ENCODE assay signal across 20 mouse cellular contexts in the genomic region with DNA sequence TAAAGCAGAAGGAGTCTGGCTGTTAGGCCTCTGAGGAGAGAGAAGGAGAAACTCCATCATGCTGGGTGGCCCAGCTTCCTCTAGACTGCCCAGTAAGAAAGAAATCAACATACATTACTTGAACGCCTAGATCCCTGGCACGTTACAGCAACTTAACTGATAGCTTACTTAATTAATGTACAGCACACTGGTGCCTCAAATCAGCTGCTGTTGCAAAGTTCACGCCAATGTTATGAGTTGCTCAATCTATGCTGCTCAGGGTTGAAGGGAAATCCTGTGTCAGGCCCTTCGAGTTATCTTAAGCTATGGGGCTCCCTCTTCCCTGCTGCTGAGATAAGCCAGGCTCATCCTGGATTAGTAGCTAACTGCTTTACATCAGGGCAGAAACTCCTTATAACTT. TPM values are rescaled to one million over a fixed set of nuclear protein-coding genes. Genes with fewer than 3 reads are reported as not detected.
DNase-seq lines count a peak whose midpoint lies in the region; ATAC-seq and TF ChIP-seq lines count a peak whose summit lies in the region.
"Had no signal": no experiment of that assay in that cellular context is flagged by ENCODE, and none has a peak within 500 bp of the region (broad histone marks: within the 10 kb centered on the region; RNA-seq: fewer than 3 reads in every experiment).

No protein-coding gene starts in this region.

- H3K27ac ChIP-seq in embryonic facial prominence, embryonic 15.5 days (replicated peaks): 0 out of 2 replicates have a peak overlapping the region, but pooled peaks have one; percentile 3
- no peak overlapping the region for H3K27ac ChIP-seq in embryonic facial prominence, embryonic 10.5 days (replicated peaks)
- H3K27ac ChIP-seq in heart, embryonic 16.5 days (ENCODE audit: low read length): peak overlapping the region; percentile 34; the same call in 1 of the 2 replicates
- peak overlapping the region; percentile 84 for H3K27ac ChIP-seq in intestine, embryonic 16.5 days (ENCODE audit: low read length)
- no peak overlapping the region; the same call in 1 of the 2 replicates for H3K27ac ChIP-seq in stomach, embryonic 14.5 days (ENCODE audit: low read length)
- no peak overlapping the region for H3K27ac ChIP-seq in thymus, adult 2 months (ENCODE audit: control insufficient read depth, insufficient read depth, low read length)
- H3K27ac ChIP-seq in kidney, embryonic 16.5 days (ENCODE audit: low read length): no peak overlapping the region
- H3K27ac ChIP-seq: hindbrain, embryonic 12.5 days; kidney, postnatal 0 days; layer of hippocampus, adult 2 months; limb, embryonic 10.5 days; liver, embryonic 14.5 days had no signal

- no peak for ATAC-seq in embryonic facial prominence, embryonic 15.5 days (ENCODE audit: insufficient number of reproducible peaks, low FRiP score, low TSS enrichment, low read depth)
- peak; percentile 45; the same call in 1 of the 2 replicates for ATAC-seq in heart, embryonic 16.5 days (replicated peaks; ENCODE audit: extremely low read depth, insufficient read depth, low FRiP score)
- peak; percentile 94 for ATAC-seq in intestine, embryonic 16.5 days
- ATAC-seq in stomach, embryonic 14.5 days (ENCODE audit: insufficient number of reproducible peaks, insufficient read depth, low FRiP score, low read depth): 0 out of 2 replicates have a peak, but pooled peaks have one; percentile 56
- ATAC-seq in kidney, embryonic 16.5 days (ENCODE audit: low FRiP score, low TSS enrichment): no peak
- ATAC-seq: forebrain, embryonic 14.5 days; inflammation-experienced regulatory T-cells, adult 6 months had no signal

- intact Hi-C loops in heart, postnatal 14 days (cut with DNase I): loop anchor here (5.0 kb wide), 1 partner anchor 87 kb away; no protein-coding TSS in a partner anchor

- WGBS in embryonic facial prominence, embryonic 15.5 days: 64% methylated on average over 4 of the region's 4 CpGs
- WGBS in embryonic facial prominence, embryonic 10.5 days: 81% methylated on average over 4 of the region's 4 CpGs
- WGBS in heart, embryonic 16.5 days: 24% methylated on average over 4 of the region's 4 CpGs
- 24% methylated on average over 4 of the region's 4 CpGs for WGBS in intestine, embryonic 16.5 days
- WGBS in stomach, embryonic 14.5 days: 34% methylated on average over 4 of the region's 4 CpGs
- 97% methylated on average over 4 of the region's 4 CpGs for WGBS in thymus, adult 2 months
- WGBS in kidney, embryonic 16.5 days: 63% methylated on average over 4 of the region's 4 CpGs

- H3K9ac ChIP-seq in embryonic facial prominence, embryonic 15.5 days: no peak overlapping the region
- no peak overlapping the region for H3K9ac ChIP-seq in heart, embryonic 16.5 days (ENCODE audit: low read length)
- no peak overlapping the region for H3K9ac ChIP-seq in intestine, embryonic 16.5 days (ENCODE audit: low read depth, low read length)
- no peak overlapping the region for H3K9ac ChIP-seq in stomach, embryonic 14.5 days (replicated peaks; ENCODE audit: low read depth, low read length)
- no peak overlapping the region for H3K9ac ChIP-seq in kidney, embryonic 16.5 days (replicated peaks; ENCODE audit: low read length)
- H3K9ac ChIP-seq: hindbrain, embryonic 12.5 days; liver, embryonic 14.5 days had no signal

- no peak for TF ChIP-seq POLR2A in thymus, adult 2 months (IDR thresholded peaks at IDR 0.05; ENCODE audit: control insufficient read depth, extremely low read depth, insufficient read depth, low read length, poor library complexity)

- no peaks in the 10 kb centered on the region for H3K27me3 ChIP-seq in embryonic facial prominence, embryonic 15.5 days
- H3K27me3 ChIP-seq in embryonic facial prominence, embryonic 10.5 days (replicated peaks; ENCODE audit: low read depth, poor library complexity, severe bottlenecking): no peaks in the 10 kb centered on the region
- no peaks in the 10 kb centered on the region for H3K27me3 ChIP-seq in heart, embryonic 16.5 days (ENCODE audit: control insufficient read depth, insufficient read depth, low read length)
- no peaks in the 10 kb centered on the region for H3K27me3 ChIP-seq in intestine, embryonic 16.5 days (replicated peaks; ENCODE audit: control insufficient read depth, insufficient read depth, low read length)
- no peaks in the 10 kb centered on the region for H3K27me3 ChIP-seq in stomach, embryonic 14.5 days (ENCODE audit: control insufficient read depth, insufficient read depth, low read length)
- no peaks in the 10 kb centered on the region for H3K27me3 ChIP-seq in thymus, adult 2 months (ENCODE audit: control insufficient read depth, insufficient read depth, low read length)
- no peaks in the 10 kb centered on the region for H3K27me3 ChIP-seq in kidney, embryonic 16.5 days (ENCODE audit: insufficient read depth, low read length)
- H3K27me3 ChIP-seq: CH12.LX; hindbrain, embryonic 12.5 days had no signal

- 0 out of 2 replicates have a peak, but pooled peaks cover 11% of the 10 kb centered on the region for H3K36me3 ChIP-seq in embryonic facial prominence, embryonic 15.5 days
- H3K36me3 ChIP-seq in embryonic facial prominence, embryonic 10.5 days (replicated peaks): peaks cover 45% of the 10 kb centered on the region
- H3K36me3 ChIP-seq in heart, embryonic 16.5 days (ENCODE audit: control insufficient read depth, insufficient read depth): peaks cover 41% of the 10 kb centered on the region
- no peaks in the 10 kb centered on the region for H3K36me3 ChIP-seq in intestine, embryonic 16.5 days (ENCODE audit: control insufficient read depth, insufficient read depth, low read length)
- peaks cover 10% of the 10 kb centered on the region; the same call in 1 of the 2 replicates for H3K36me3 ChIP-seq in stomach, embryonic 14.5 days (ENCODE audit: control insufficient read depth, insufficient read depth, low read length)
- no peaks in the 10 kb centered on the region for H3K36me3 ChIP-seq in thymus, adult 2 months (ENCODE audit: control insufficient read depth, insufficient read depth, low read length)
- peaks cover 28% of the 10 kb centered on the region for H3K36me3 ChIP-seq in kidney, embryonic 16.5 days (ENCODE audit: insufficient read depth, low read length)
- H3K36me3 ChIP-seq: hindbrain, embryonic 12.5 days had no signal

- H3K4me1 ChIP-seq in embryonic facial prominence, embryonic 15.5 days: no peaks in the 10 kb centered on the region
- peaks cover 4% of the 10 kb centered on the region; the same call in 1 of the 2 replicates for H3K4me1 ChIP-seq in embryonic facial prominence, embryonic 10.5 days
- peaks cover 8% of the 10 kb centered on the region; the same call in 1 of the 2 replicates for H3K4me1 ChIP-seq in heart, embryonic 16.5 days (ENCODE audit: control insufficient read depth, insufficient read depth, low read length)
- H3K4me1 ChIP-seq in intestine, embryonic 16.5 days (ENCODE audit: control insufficient read depth, insufficient read depth, low read length): peaks cover 27% of the 10 kb centered on the region
- 0 out of 2 replicates have a peak, but pooled peaks cover 3% of the 10 kb centered on the region for H3K4me1 ChIP-seq in stomach, embryonic 14.5 days (ENCODE audit: control insufficient read depth, insufficient read depth, low read length)
- no peaks in the 10 kb centered on the region for H3K4me1 ChIP-seq in thymus, adult 2 months (replicated peaks; ENCODE audit: control insufficient read depth, insufficient read depth, low read length)
- peaks cover 2% of the 10 kb centered on the region; the same call in 1 of the 2 replicates for H3K4me1 ChIP-seq in kidney, embryonic 16.5 days (ENCODE audit: insufficient read depth, low read length)
- H3K4me1 ChIP-seq: hindbrain, embryonic 12.5 days had no signal

- no peaks in the 10 kb centered on the region for H3K9me3 ChIP-seq in embryonic facial prominence, embryonic 15.5 days (replicated peaks)
- no peaks in the 10 kb centered on the region for H3K9me3 ChIP-seq in embryonic facial prominence, embryonic 10.5 days
- H3K9me3 ChIP-seq in heart, embryonic 16.5 days (replicated peaks; ENCODE audit: control insufficient read depth, low read length): no peaks in the 10 kb centered on the region
- no peaks in the 10 kb centered on the region for H3K9me3 ChIP-seq in intestine, embryonic 16.5 days (ENCODE audit: control insufficient read depth, low read length)
- H3K9me3 ChIP-seq in stomach, embryonic 14.5 days (ENCODE audit: control insufficient read depth, low read depth, low read length): no peaks in the 10 kb centered on the region
- no peaks in the 10 kb centered on the region for H3K9me3 ChIP-seq in kidney, embryonic 16.5 days (ENCODE audit: low read length)
- H3K9me3 ChIP-seq: hindbrain, embryonic 12.5 days; limb, embryonic 10.5 days had no signal

- no peak overlapping the region for H3K4me3 ChIP-seq in embryonic facial prominence, embryonic 15.5 days (replicated peaks)
- H3K4me3 ChIP-seq in embryonic facial prominence, embryonic 10.5 days: no peak overlapping the region
- no peak overlapping the region for H3K4me3 ChIP-seq in heart, embryonic 16.5 days (ENCODE audit: low read length)
- no peak overlapping the region for H3K4me3 ChIP-seq in intestine, embryonic 16.5 days (ENCODE audit: low read length)
- no peak overlapping the region for H3K4me3 ChIP-seq in stomach, embryonic 14.5 days (ENCODE audit: low read depth, low read length)
- H3K4me3 ChIP-seq in thymus, adult 2 months (ENCODE audit: control insufficient read depth, insufficient read depth, low read length): no peak overlapping the region
- H3K4me3 ChIP-seq in kidney, embryonic 16.5 days (ENCODE audit: low read length): no peak overlapping the region
- H3K4me3 ChIP-seq: erythroblast, embryonic 14.5 days; hindbrain, embryonic 12.5 days; layer of hippocampus, adult 2 months; limb, embryonic 10.5 days had no signal

- no peak for DNase-seq in embryonic facial prominence, embryonic 10.5 days (ENCODE audit: low spot score)
- DNase-seq in heart, postnatal 14 days: no peak
- DNase-seq in thymus, adult 2 months: no peak
- DNase-seq: cerebellum, postnatal 10 days; midbrain, embryonic 14.5 days; thymus, postnatal 4 days had no signal

- no peak overlapping the region for H3K4me2 ChIP-seq in embryonic facial prominence, embryonic 15.5 days (replicated peaks)
- H3K4me2 ChIP-seq in heart, embryonic 16.5 days (ENCODE audit: low read depth, low read length): no peak overlapping the region
- peak overlapping the region; percentile 12; the same call in 1 of the 2 replicates for H3K4me2 ChIP-seq in intestine, embryonic 16.5 days (ENCODE audit: low read depth, low read length)
- H3K4me2 ChIP-seq in stomach, embryonic 14.5 days (replicated peaks; ENCODE audit: low read depth, low read length): no peak overlapping the region
- H3K4me2 ChIP-seq in kidney, embryonic 16.5 days (replicated peaks; ENCODE audit: low read depth, low read length): no peak overlapping the region
- H3K4me2 ChIP-seq: hindbrain, embryonic 12.5 days had no signal

- no peak for TF ChIP-seq CTCF in thymus, adult 2 months (IDR thresholded peaks at IDR 0.05; ENCODE audit: borderline replicate concordance, control insufficient read depth, extremely low read depth, insufficient read depth, low read length, poor library complexity)

RNA-seq across cellular contexts. Expression of a gene that starts 47.5 kb away (rescaled TPM):
- 69.2 and 70.2 TPM in 2 replicates for polyA plus RNA-seq in embryonic facial prominence, embryonic 15.5 days (2015; fragmentation: Nextera tagmentation; extraction: Ambion mirVana)
- polyA plus RNA-seq in embryonic facial prominence, embryonic 10.5 days (2016; fragmentation: Nextera tagmentation; extraction: Ambion mirVana): 70.9 and 72.0 TPM in 2 replicates
- 42.4 and 47.1 TPM in 2 replicates for polyA plus RNA-seq in heart, embryonic 16.5 days (2015; fragmentation: Nextera tagmentation; extraction: Ambion mirVana)
- 10 to 100 TPM; 19.9 to 20.1 TPM for total RNA-seq in heart, postnatal 14 days (2021)
- polyA plus RNA-seq in intestine, embryonic 16.5 days (2015; fragmentation: Nextera tagmentation; extraction: Ambion mirVana): 69.2 and 74.4 TPM in 2 replicates
- polyA plus RNA-seq in stomach, embryonic 14.5 days (2014; fragmentation: Nextera tagmentation; extraction: Ambion mirVana): 75.6 and 80.2 TPM in 2 replicates
- 13.7 and 15.9 TPM in 2 replicates for polyA plus RNA-seq in thymus, adult 2 months (2012; rRNA removed)
- polyA plus RNA-seq in kidney, embryonic 16.5 days (2015; fragmentation: Nextera tagmentation; extraction: Ambion mirVana): 56.9 and 63.2 TPM in 2 replicates

Comparison
In these comparisons a context has a peak if more than half of its experiments do, and no peak if none do; other contexts are left out.
1. H3K27ac ChIP-seq: peak in embryonic facial prominence, embryonic 15.5 days (single experiment), heart, embryonic 16.5 days (single experiment) and intestine, embryonic 16.5 days (single experiment); none in embryonic facial prominence, embryonic 10.5 days (single experiment), stomach, embryonic 14.5 days (single experiment), thymus, adult 2 months (single experiment) and kidney, embryonic 16.5 days (single experiment).
2. ATAC-seq: peak in heart, embryonic 16.5 days (single experiment), intestine, embryonic 16.5 days (single experiment) and stomach, embryonic 14.5 days (single experiment); none in embryonic facial prominence, embryonic 15.5 days (single experiment) and kidney, embryonic 16.5 days (single experiment).